10 mouse cellular contexts compared by ENCODE assay signal in genomic region chr6:41542983-41543382, GRCm38 (mm10). TPM values are rescaled to one million over a fixed set of nuclear protein-coding genes. Genes with fewer than 3 reads are reported as not detected.
A peak's percentile ranks its signal among the peaks of the same experiment; 100 is the strongest.
DNase-seq lines count a peak whose midpoint lies in the region; ATAC-seq and TF ChIP-seq lines count a peak whose summit lies in the region.
"Had no signal": no experiment of that assay in that cellular context is flagged by ENCODE, and none has a peak within 500 bp of the region (broad histone marks: within the 10 kb centered on the region; RNA-seq: fewer than 3 reads in every experiment).

No protein-coding gene starts in this region.

- H3K4me1 ChIP-seq in embryonic facial prominence, embryonic 13.5 days, result no peaks in the 10 kb centered on the region
- peaks cover 17% of the 10 kb centered on the region for H3K4me1 ChIP-seq in hindbrain, embryonic 13.5 days (replicated peaks)
- peaks cover 13% of the 10 kb centered on the region; the same call in 1 of the 2 replicates for H3K4me1 ChIP-seq in midbrain, postnatal 0 days (ENCODE audit: insufficient read depth, low read length)

- peak overlapping the region; percentile 32 for H3K4me3 ChIP-seq in embryonic facial prominence, embryonic 13.5 days
- H3K4me3 ChIP-seq in hindbrain, embryonic 13.5 days, result no peak overlapping the region
- H3K4me3 ChIP-seq in midbrain, postnatal 0 days (ENCODE audit: low read depth, low read length), result peak overlapping the region; percentile 36; the same call in 1 of the 2 replicates

- H3K27me3 ChIP-seq in embryonic facial prominence, embryonic 13.5 days, result peaks cover 31% of the 10 kb centered on the region
- peaks cover 11% of the 10 kb centered on the region; the same call in 1 of the 2 replicates for H3K27me3 ChIP-seq in hindbrain, embryonic 13.5 days
- H3K27me3 ChIP-seq in midbrain, postnatal 0 days (ENCODE audit: insufficient read depth, low read length), result no peaks in the 10 kb centered on the region

- intact Hi-C loops in left cerebral cortex, postnatal 10 days (cut with DNase I), result no loop called here

- H3K9ac ChIP-seq in embryonic facial prominence, embryonic 13.5 days, result no peak overlapping the region
- H3K9ac ChIP-seq in hindbrain, embryonic 13.5 days, result 0 out of 2 replicates have a peak overlapping the region, but pooled peaks have one; percentile 36
- H3K9ac ChIP-seq in midbrain, postnatal 0 days (replicated peaks; ENCODE audit: low read length, poor library complexity, severe bottlenecking), result no peak overlapping the region

- H3K36me3 ChIP-seq in embryonic facial prominence, embryonic 13.5 days, result no peaks in the 10 kb centered on the region
- H3K36me3 ChIP-seq in hindbrain, embryonic 13.5 days, result no peaks in the 10 kb centered on the region
- H3K36me3 ChIP-seq in midbrain, postnatal 0 days (ENCODE audit: insufficient read depth, low read length), result no peaks in the 10 kb centered on the region

- TF ChIP-seq CTCF in midbrain, postnatal 0 days (IDR thresholded peaks at IDR 0.05), result no peak

- no peak for ATAC-seq in embryonic facial prominence, embryonic 13.5 days (ENCODE audit: insufficient number of reproducible peaks, insufficient read depth, low FRiP score, low TSS enrichment, low read depth)
- no peak for ATAC-seq in hindbrain, embryonic 13.5 days (ENCODE audit: low FRiP score)
- ATAC-seq in midbrain, postnatal 0 days (ENCODE audit: low FRiP score), result no peak
- ATAC-seq in erythroid progenitor cell, adult 5-6 weeks (replicated peaks; ENCODE audit: low FRiP score, poor library complexity, severe bottlenecking), result no peak

- H3K4me2 ChIP-seq in embryonic facial prominence, embryonic 13.5 days, result peak overlapping the region; percentile 64
- H3K4me2 ChIP-seq in hindbrain, embryonic 13.5 days, result peak overlapping the region; percentile 59
- peak overlapping the region; percentile 74 for H3K4me2 ChIP-seq in midbrain, postnatal 0 days (ENCODE audit: low read depth, low read length, poor library complexity, severe bottlenecking)

- no peaks in the 10 kb centered on the region for H3K9me3 ChIP-seq in embryonic facial prominence, embryonic 13.5 days
- no peaks in the 10 kb centered on the region for H3K9me3 ChIP-seq in hindbrain, embryonic 13.5 days
- H3K9me3 ChIP-seq in midbrain, postnatal 0 days (ENCODE audit: low read length), result no peaks in the 10 kb centered on the region

- peak; percentile 21 to 22 for DNase-seq in left cerebral cortex, adult 18-20 months (ENCODE audit: low spot score in 2 of 2)
- DNase-seq in left cerebral cortex, postnatal 10 days (ENCODE audit: extremely low spot score in 1 of 2, low spot score in 2 of 2), result no peak
- no peak for DNase-seq in midbrain, postnatal 0 days (ENCODE audit: low spot score)
- DNase-seq in ovary, postnatal 36 days (ENCODE audit: low spot score), result no peak
- DNase-seq in cerebellum, postnatal 14 days, result no peak
- DNase-seq: cerebellum, adult 8-10 months; kidney, adult 8-10 months had no signal

- no peak overlapping the region for H3K27ac ChIP-seq in embryonic facial prominence, embryonic 13.5 days
- no peak overlapping the region for H3K27ac ChIP-seq in hindbrain, embryonic 13.5 days
- H3K27ac ChIP-seq in midbrain, postnatal 0 days (ENCODE audit: low read depth, low read length), result no peak overlapping the region

- WGBS in embryonic facial prominence, embryonic 13.5 days, result 15% methylated on average over 3 of the region's 3 CpGs
- 31% methylated on average over 3 of the region's 3 CpGs for WGBS in hindbrain, embryonic 13.5 days
- WGBS in midbrain, postnatal 0 days, result 14% methylated on average over 3 of the region's 3 CpGs

RNA-seq across cellular contexts. Expression of gene Prss2, which starts 21.4 kb away (rescaled TPM):
- total RNA-seq in left cerebral cortex, adult 18-20 months (2021), result not detected
- not detected for total RNA-seq in left cerebral cortex, postnatal 10 days (2021)
- not detected in 2 replicates for polyA plus RNA-seq in embryonic facial prominence, embryonic 13.5 days (2015; fragmentation: Nextera tagmentation; extraction: Ambion mirVana)
- not detected in 2 replicates for polyA plus RNA-seq in hindbrain, embryonic 13.5 days (2015; fragmentation: Nextera tagmentation; extraction: Ambion mirVana)
- total RNA-seq in midbrain, postnatal 0 days (2014; rRNA removed), result not detected in 2 replicates
- polyA plus RNA-seq in midbrain, postnatal 0 days (2015; fragmentation: Nextera tagmentation; extraction: Ambion mirVana), result not detected in 2 replicates
- total RNA-seq in erythroid progenitor cell, adult 5-6 weeks (2015; ENCODE audit: low replicate concordance), result not detected in 2 replicates
- total RNA-seq in erythroid progenitor cell, adult 5-6 weeks (2017; ENCODE audit: low replicate concordance), result not detected in 2 replicates

Comparison
In these comparisons a context has a peak if more than half of its experiments do, and no peak if none do; other contexts are left out.
1. DNase-seq: peak in left cerebral cortex, adult 18-20 months (2 of 2); none in left cerebral cortex, postnatal 10 days (0 of 2), midbrain, postnatal 0 days (single experiment), ovary, postnatal 36 days (single experiment) and cerebellum, postnatal 14 days (0 of 2).
2. Peak in every context shown above with its lines, with median percentiles within 50 percentile points of each other: H3K4me2 ChIP-seq.